Mouse (Mus musculus): ENCODE results near the gene Cdh23.

- TF ChIP-seq CTCF (IDR thresholded peaks at IDR 0.05; ENCODE audit: control insufficient read depth, insufficient read depth, insufficient read length): no peak
- TF ChIP-seq USF1 (IDR thresholded peaks at IDR 0.05; ENCODE audit: low read depth): no peak
- TF ChIP-seq CEBPB (IDR thresholded peaks at IDR 0.05; ENCODE audit: low read depth): no peak
- no peak for TF ChIP-seq MYOD1 (IDR thresholded peaks at IDR 0.05; ENCODE audit: control insufficient read depth, insufficient read length, low read depth)
- TF ChIP-seq FOSL1 (IDR thresholded peaks at IDR 0.05; ENCODE audit: insufficient read depth, low read length, poor library complexity, severe bottlenecking): no peak
- no peak for TF ChIP-seq MAX (IDR thresholded peaks at IDR 0.05)
- TF ChIP-seq MYOG (IDR thresholded peaks at IDR 0.05; ENCODE audit: control insufficient read depth, extremely low read depth, insufficient read length): no peak
These were observed 164.9 kb downstream of the Cdh23 start for GRCm38 (mm10) chr10:60531349-60531748.

All from C2C12 (cell line).